Mouse (Mus musculus) skeletal muscle tissue, adult 2 months (tissue): ENCODE results near the gene Tmem50b.
"Not testable (repeated sequence)": the region's sequence is repeated elsewhere in the genome, so short reads cannot be mapped to it uniquely, and the experiment has no call there.

Source experiments
- DNase-seq: peaks from one replicate; pipeline ENCODE4 v3.0.0-alpha.2; 2012; ENCODE audit warnings: low read depth, low spot score

Gene Tmem50b

GRCm38 (mm10) chr16:91597672-91598010, at the start of gene Tmem50b:
Gene Tmem50b, minus strand, starts transcription at chr16:91597800.
- DNase-seq = peak; percentile 96

DNA sequence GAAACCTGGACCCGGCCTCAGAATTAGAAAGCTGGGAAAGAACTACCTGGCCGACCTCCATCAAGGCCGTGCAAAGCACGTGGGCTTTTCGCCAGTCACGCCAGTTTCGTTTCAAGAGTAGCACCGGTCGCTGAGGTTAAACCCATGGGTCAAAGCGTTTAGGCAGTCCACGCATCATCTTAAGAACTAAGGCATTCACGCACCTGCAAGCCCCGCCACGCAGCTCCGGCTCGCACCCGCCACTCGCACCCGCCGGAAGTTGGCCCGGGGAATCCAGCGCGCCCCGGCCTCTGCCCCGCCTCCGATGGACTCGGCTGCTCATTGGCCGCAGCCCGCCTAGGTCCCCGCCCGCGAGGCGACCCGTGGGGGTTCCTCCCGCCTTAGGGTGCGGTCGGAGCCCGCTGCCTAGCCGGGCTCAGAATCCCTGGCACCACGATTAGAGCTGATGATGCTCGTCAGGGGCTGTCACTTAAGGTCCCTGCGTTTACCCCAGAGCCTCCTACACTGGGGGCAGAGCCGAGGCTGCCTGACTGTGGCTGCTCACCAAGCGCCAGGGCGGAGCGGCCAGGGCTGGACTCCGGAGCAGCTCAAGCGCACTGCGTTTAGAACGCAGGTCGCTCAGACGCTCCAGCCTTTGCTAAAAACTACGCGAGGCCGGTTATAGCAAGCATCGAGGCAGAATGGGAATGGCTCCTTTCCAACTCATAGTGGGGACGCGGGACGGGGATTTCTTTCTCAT, 49.2 kb upstream of the Tmem50b start, which contains the start of gene Gart:
Gene Gart (minus strand): TSS at position 272 of the 739 bp plus-strand sequence.
- DNase-seq = peak; percentile 92

DNA sequence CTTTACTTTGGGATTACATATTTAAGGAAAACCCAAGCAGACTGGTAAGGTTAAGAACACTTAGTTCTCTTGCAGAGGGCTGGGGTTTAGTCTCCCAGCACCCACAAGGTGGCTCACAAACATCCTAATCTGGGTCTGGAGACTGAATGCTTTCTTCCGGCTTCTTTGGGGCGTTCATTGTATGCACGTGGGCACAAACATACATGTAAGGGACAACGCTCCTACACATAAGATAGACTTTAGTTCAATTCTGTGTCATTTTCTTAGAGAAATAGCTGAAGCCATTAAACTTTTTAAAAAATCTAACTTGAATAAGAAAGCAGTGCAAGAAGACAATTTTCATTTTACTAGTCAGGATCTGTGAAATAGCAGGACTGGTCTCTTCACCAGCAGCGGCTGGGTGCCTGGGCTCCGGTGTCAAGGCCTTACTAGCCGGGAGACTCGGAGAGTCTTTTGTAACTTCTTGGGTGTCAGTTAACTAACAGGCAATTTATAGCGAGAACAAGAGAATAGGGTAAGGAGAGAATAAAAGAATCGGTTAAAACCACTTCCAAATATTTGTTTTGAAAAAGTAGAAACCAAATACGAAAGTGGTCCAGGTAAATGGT, 48.5 kb upstream of the Tmem50b start:
- DNase-seq = no peak

GRCm38 (mm10) chr16:91645420-91645819, 47.8 kb upstream of the Tmem50b start:
- DNase-seq = not testable (repeated sequence)

DNA sequence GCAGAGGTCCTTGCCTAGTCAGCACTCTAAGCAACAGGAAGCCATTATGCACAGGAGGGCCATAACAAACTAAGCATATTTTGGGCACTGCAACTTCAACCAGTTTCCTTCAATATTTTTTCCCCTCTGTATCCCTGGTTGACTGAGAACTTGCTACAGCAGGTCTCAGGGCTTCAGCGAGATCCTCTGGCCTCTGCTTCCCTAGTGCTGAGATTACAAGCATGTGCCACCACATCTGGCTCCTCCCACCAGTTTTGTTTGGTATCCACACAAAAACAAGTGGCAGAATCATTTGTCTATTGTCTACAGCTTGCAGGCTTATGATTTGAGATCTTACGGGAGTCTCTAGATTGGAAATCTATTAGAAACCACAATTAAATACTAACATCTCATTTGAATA, 47.3 kb upstream of the Tmem50b start:
- no peak for DNase-seq

- no peak for DNase-seq
Measured at GRCm38 (mm10) chr16:91640171-91640570, 42.6 kb upstream of the Tmem50b start.

DNA sequence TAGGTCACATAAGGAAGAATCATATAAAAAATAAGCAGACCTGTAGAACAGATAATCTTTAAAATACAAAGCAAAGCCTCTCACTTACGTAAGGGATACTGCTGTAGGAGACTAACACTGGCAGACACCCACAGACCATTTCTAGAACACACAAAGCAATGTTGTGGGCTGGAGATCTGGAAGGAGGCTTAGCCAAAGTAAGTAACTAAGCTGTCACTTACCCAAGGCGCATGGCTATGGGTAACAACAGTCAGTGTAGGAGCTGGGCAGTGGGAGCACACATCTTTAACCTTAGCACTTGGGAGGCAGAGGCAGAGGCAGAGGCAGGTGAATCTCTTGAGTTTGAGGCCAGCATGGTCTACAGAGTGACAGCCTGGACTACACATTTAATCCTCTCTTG, 42.0 kb upstream of the Tmem50b start:
- no peak for DNase-seq

DNA sequence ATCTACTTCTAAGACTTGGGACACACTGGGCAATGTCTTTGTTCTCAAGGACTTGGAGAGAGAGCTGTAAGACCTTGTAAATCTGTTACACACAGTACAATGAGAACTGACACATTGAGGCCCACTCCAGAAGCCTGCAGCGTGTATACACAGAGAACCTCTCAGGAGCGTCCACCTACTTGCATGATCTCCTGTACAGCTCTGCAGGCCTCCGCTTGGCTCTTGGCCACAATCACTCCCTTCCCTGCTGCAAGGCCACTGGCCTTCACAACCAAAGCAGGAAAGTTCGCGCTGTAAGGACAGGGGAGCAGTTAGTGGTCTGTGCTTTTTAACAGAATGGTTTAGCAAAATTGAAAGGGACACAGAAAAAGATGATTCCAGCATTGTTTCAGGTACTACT, 41.6 kb upstream of the Tmem50b start:
- DNase-seq = no peak

GRCm38 (mm10) chr16:91633641-91634040, 36.0 kb upstream of the Tmem50b start:
- no peak for DNase-seq

DNA sequence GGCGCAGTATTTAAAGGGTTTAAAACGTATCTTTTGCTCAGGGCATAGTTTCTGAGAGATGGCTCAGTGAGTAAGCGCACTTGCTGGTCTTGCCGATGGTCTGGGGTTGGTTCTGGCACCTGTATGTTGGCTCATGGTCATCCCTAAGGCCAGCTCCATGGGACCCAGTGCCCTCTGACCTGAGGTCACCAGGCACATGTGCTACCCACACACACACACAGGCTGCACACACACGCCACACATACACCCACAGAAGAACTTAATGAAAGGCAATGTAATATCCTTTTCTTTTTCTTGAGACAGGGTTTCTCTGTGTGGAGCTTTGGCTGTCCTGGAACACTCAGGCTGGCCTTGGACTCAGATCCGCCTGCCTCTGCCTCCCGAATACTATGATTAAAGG, 35.3 kb upstream of the Tmem50b start:
- no peak for DNase-seq

DNA sequence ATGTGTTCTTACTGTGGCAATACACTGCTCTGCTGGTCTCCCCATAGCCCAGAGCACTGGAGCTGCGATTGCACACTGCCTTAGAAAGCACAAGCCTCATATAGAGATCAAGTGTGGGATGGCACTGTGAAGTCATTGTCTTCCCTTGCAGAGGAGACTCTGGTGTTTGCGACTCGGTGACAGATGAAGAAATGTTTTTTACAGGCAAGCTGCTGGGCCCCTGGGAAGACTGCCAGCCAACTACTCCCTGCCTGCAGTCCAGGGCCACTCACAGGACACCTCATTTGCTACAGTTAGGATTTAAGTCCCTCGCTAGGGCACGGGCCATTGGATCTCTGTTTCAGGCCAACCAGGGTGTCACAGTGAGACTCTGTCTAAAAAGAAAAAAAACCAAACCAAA, 34.8 kb upstream of the Tmem50b start:
- DNase-seq = no peak

GRCm38 (mm10) chr16:91630584-91630983, 33.0 kb upstream of the Tmem50b start:
- DNase-seq = no peak

- DNase-seq = no peak
Measured at GRCm38 (mm10) chr16:91629749-91630148, 32.1 kb upstream of the Tmem50b start.

DNA sequence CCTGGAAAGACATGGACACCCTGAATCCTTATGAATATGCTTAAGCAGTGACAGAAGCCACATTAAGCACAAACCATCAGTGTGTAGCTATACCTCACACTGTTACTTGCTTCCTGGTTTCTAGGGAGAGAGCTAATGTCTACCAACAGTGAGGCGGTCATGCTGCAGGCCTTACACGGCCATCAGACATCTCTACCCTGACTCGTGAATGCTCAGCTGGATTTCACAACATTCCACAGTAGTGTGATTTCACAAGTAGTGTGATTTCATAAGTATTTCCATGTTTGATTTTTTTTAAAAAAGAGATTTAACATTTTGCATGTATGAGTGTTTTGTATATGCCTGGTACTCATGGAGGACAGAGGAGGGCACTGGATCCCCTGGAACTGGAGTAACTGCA, 31.1 kb upstream of the Tmem50b start:
- no peak for DNase-seq

- no peak for DNase-seq
Measured at GRCm38 (mm10) chr16:91627831-91628230, 30.2 kb upstream of the Tmem50b start.

- no peak for DNase-seq
Measured at GRCm38 (mm10) chr16:91623074-91623473, 25.5 kb upstream of the Tmem50b start.

DNA sequence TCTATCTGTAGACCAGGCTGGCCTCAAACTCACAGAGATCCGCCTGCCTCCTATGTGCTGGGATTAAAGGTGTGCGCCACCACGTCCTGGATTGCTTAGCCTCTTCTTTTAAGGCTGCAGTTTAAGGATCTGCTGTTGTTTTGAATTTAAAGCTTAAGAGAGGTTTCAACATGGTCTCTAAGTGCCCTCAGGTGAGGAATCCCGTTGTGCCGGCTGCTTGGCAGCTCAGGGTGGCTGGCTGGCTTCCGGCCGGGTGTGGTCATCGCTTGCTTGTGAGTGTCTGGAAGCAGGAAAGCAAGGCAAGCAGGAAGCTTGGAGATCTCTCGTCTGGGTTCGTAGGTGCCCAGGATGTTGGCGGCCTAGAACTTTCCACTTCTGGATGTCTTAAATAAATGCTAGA, 23.4 kb upstream of the Tmem50b start:
- DNase-seq = no peak

- DNase-seq = no peak
Measured at GRCm38 (mm10) chr16:91620185-91620584, 22.6 kb upstream of the Tmem50b start.

GRCm38 (mm10) chr16:91618511-91619501, 21.2 kb upstream of the Tmem50b start, which contains the start of gene Dnajc28:
Gene Dnajc28, minus strand, starts transcription at chr16:91619026.
- DNase-seq = peak; percentile 45

DNA sequence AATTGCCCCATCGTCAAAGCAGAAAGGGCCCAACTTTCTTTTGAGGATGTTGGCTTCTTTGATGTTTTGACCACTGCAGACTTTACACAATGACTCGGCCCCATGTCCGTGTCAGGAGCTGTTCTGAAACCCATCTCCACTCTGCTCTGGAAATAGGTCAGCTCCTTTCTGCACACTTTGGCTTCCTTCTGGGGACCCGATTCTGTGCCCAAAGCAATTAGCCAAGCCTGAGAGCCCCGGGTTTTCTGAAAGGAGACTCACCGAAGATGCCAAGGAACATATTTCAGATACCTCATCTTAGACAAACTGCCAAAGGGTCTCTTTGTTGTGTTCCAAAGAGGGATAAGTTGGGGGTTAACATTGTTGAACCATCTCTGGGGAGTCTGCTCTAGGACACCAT, 17.0 kb upstream of the Tmem50b start:
- no peak for DNase-seq

DNA sequence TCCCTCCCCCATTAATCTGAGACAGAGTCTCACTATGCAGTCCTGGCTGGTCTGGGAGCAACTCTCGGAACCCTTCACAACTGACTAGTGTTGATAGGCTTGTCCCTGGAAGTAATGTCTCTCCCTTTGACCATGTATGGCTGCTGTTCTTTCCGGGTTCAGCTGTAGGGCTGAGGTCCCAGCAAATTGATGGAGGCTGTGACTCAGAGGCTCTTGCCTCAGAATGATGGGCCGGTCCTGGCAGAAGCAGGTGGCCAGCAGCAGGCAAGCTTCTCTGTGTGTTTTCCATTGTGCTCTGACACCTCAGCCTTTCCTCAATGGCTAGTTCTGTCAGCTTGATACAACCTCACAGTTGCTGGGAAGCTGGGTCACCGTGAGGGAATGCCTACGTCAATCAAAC, 14.9 kb upstream of the Tmem50b start:
- DNase-seq = no peak

DNA sequence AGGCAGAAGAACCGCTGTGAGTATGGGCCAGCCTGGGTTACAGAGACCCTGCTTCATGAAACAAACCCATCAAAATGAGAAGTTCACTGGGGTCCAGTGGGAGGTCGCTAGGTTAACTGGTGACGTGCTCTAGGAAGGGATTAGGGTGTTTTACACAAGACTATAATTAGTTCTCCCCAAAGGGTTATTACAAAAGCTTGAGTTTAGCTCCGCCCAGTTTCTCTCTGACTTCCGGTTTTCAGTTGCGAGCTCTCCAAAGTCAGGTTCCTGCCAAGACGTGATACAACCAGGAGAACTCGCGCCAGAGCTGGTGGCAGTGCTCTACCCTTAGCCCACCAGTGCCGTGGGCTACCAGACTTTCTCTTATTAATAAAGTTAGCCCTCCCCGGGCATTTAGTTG, 13.6 kb upstream of the Tmem50b start:
- no peak for DNase-seq
